Mouse (Mus musculus): ENCODE data around the gene Pip4k2a. TPM values are rescaled to one million over a fixed set of nuclear protein-coding genes. Genes with fewer than 3 reads are reported as not detected.

Gene Pip4k2a
- total and polyA plus RNA-seq, 3 experiments = 6.6 to 52.9 (median 20.8) TPM

Other genes starting within 250 kb of the Pip4k2a start
- gene 4930426L09Rik, start 217 bp upstream of the Pip4k2a start, total RNA-seq (2012; rRNA removed) = 0.25 and 0.30 TPM in 2 replicates
- 0.22 and 0.26 TPM in 2 replicates for gene 4930426L09Rik, start 217 bp upstream of the Pip4k2a start, total RNA-seq (2014; rRNA removed)
- gene 4930426L09Rik, start 217 bp upstream of the Pip4k2a start, polyA plus RNA-seq (2012; ENCODE audit: insufficient read length, low read depth) = 0.16 and 0.31 TPM in 2 replicates
- gene Armc3, start 201.2 kb upstream of the Pip4k2a start, total RNA-seq (2012; rRNA removed) = 0.08 TPM in 2 replicates
- 0.20 and 0.21 TPM in 2 replicates for gene Armc3, start 201.2 kb upstream of the Pip4k2a start, total RNA-seq (2014; rRNA removed)
- 0.36 and 0.46 TPM in 2 replicates for gene Armc3, start 201.2 kb upstream of the Pip4k2a start, polyA plus RNA-seq (2012; ENCODE audit: insufficient read length, low read depth)

All from CH12.LX (cell line).